Mouse (Mus musculus): ENCODE measurements around the gene Mtmr4. TPM values are rescaled to one million over a fixed set of nuclear protein-coding genes. Genes with fewer than 3 reads are reported as not detected.

Mtmr4 gene
- 9.4 and 11.5 TPM in 2 replicates for polyA plus RNA-seq (2015; fragmentation: Nextera tagmentation; extraction: Ambion mirVana)

DNA sequence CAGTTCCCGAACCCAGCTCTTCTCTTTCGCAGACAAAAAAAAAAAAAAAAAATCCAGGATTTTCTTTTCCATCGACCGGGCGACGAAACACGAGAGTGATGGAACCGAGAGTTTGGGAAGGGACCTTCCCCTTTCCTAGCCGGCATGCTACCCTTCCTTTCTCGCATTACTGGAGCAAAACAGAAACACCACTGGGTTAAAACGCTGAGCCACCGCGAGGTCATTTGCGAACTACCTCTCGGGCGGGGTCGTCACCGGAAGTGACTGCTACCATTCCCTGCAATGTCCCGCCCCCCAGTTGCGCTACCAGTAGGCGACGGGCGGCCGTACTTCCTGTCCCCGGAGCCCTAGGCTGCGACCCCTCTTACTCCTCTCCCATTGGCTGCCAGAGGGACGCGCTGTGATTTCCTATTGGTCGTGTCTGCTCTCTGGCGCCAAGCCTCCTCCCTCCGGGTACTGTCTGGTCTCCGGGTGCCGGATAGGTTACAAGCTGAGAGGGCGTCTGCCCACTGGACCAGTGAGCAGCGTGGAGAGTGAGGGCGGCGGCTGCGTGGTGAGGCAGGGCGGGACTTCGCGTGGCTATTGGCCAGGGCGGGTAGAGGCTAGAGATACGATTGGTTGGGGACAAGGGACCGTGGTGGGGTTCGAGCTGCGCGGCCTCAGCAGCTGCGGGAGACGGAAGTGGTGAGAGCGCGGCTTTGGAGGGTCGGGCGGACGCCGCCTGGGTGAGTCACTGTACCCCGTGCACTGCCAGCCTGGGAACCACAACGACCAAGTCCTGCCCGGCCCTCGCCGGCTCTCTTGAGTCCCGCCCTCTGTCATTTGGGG, at the start of gene Mtmr4:
Gene Mtmr4, plus strand, starts transcription at position 637 of the 828 bp plus-strand sequence.
- no peaks in the 10 kb centered on the region for H3K9me3 ChIP-seq (ENCODE audit: control insufficient read depth, low read length)
- TF ChIP-seq CTCF (IDR thresholded peaks at IDR 0.05; ENCODE audit: low read depth): peak; percentile 18; the same call in 1 of the 2 replicates
- TF ChIP-seq EP300 (optimal IDR thresholded peaks at IDR 0.05): no peak
- H3K9ac ChIP-seq (ENCODE audit: low read length): peak within 1 kb of the TSS; percentile 82
- peak within 1 kb of the TSS; percentile 94 for H3K27ac ChIP-seq (replicated peaks)
- peaks cover 10% of the 10 kb centered on the region for H3K4me1 ChIP-seq (replicated peaks; ENCODE audit: control insufficient read depth, insufficient read depth)
- peak within 1 kb of the TSS; percentile 75 for H3K4me2 ChIP-seq (replicated peaks; ENCODE audit: low read depth)
- DNase-seq (ENCODE audit: low spot score) (peak; percentile 99), ATAC-seq (ENCODE audit: low FRiP score, low TSS enrichment) (peak; percentile 98)
- H3K36me3 ChIP-seq (ENCODE audit: control insufficient read depth, insufficient read depth, low read length): no peaks in the 10 kb centered on the region
- under 1% methylated on average over 54 of the region's 61 CpGs for WGBS
- H3K27me3 ChIP-seq (ENCODE audit: control insufficient read depth, insufficient read depth, low read length): no peaks in the 10 kb centered on the region
- peak within 1 kb of the TSS; percentile 67 for H3K4me3 ChIP-seq (ENCODE audit: low read depth, low read length)

DNA sequence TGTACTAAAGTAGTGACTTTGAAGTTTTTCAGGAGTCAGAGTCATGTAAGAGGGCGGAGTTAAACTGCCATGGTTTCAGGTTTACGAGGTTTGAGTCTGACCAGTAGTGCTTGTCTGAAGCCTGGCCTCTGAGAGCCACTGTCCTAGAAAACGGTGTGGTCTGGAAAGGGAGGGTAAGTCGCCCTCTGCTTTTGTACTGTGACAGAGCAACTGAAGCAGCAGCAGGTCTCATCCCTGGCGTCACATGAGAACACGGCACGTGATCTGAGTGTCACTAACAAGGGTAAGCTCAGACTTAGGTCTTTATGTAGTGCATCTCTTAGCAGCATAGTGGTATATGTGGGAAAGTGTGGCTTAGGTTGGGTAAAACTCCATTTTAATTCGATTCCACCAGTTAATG, 49.7 kb upstream of the Mtmr4 start:
- no peak for TF ChIP-seq EP300 (optimal IDR thresholded peaks at IDR 0.05)
- TF ChIP-seq CTCF (IDR thresholded peaks at IDR 0.05; ENCODE audit: low read depth): no peak
- Histone ChIP-seq H3K4me1 (replicated peaks; ENCODE audit: control insufficient read depth, insufficient read depth) (no peaks in the 10 kb centered on the region), H3K4me2 (replicated peaks; ENCODE audit: low read depth) (no peak overlapping the region), H3K36me3 (ENCODE audit: control insufficient read depth, insufficient read depth, low read length) (no peaks in the 10 kb centered on the region), H3K27ac (replicated peaks) (no peak overlapping the region), H3K4me3 (ENCODE audit: low read depth, low read length) (no peak overlapping the region), H3K9me3 (ENCODE audit: control insufficient read depth, low read length) (no peaks in the 10 kb centered on the region), H3K27me3 (ENCODE audit: control insufficient read depth, insufficient read depth, low read length) (no peaks in the 10 kb centered on the region), H3K9ac (ENCODE audit: low read length) (no peak overlapping the region)
- no peak for ATAC-seq (ENCODE audit: low FRiP score, low TSS enrichment)
- no peak for DNase-seq (ENCODE audit: low spot score)
- WGBS: 44% methylated on average over 8 of the region's 8 CpGs

GRCm38 (mm10) chr11:87542906-87543305, 49.1 kb upstream of the Mtmr4 start:
- Histone ChIP-seq H3K4me3 (ENCODE audit: low read depth, low read length) (no peak overlapping the region), H3K27me3 (ENCODE audit: control insufficient read depth, insufficient read depth, low read length) (no peaks in the 10 kb centered on the region), H3K27ac (replicated peaks) (no peak overlapping the region), H3K4me2 (replicated peaks; ENCODE audit: low read depth) (no peak overlapping the region), H3K4me1 (replicated peaks; ENCODE audit: control insufficient read depth, insufficient read depth) (no peaks in the 10 kb centered on the region), H3K36me3 (ENCODE audit: control insufficient read depth, insufficient read depth, low read length) (no peaks in the 10 kb centered on the region), H3K9ac (ENCODE audit: low read length) (no peak overlapping the region), H3K9me3 (ENCODE audit: control insufficient read depth, low read length) (no peaks in the 10 kb centered on the region)
- no peak for ATAC-seq (ENCODE audit: low FRiP score, low TSS enrichment)
- no peak for DNase-seq (ENCODE audit: low spot score)
- WGBS: 58% methylated on average over 3 of the region's 3 CpGs
- TF ChIP-seq CTCF (IDR thresholded peaks at IDR 0.05; ENCODE audit: low read depth): no peak
- TF ChIP-seq EP300 (optimal IDR thresholded peaks at IDR 0.05): no peak

- no peak for TF ChIP-seq CTCF (IDR thresholded peaks at IDR 0.05; ENCODE audit: low read depth)
- TF ChIP-seq EP300 (optimal IDR thresholded peaks at IDR 0.05): no peak
- Histone ChIP-seq H3K27me3 (ENCODE audit: control insufficient read depth, insufficient read depth, low read length) (no peaks in the 10 kb centered on the region), H3K4me3 (ENCODE audit: low read depth, low read length) (no peak overlapping the region), H3K4me2 (replicated peaks; ENCODE audit: low read depth) (no peak overlapping the region), H3K4me1 (replicated peaks; ENCODE audit: control insufficient read depth, insufficient read depth) (0 out of 2 replicates have a peak, but pooled peaks cover 4% of the 10 kb centered on the region), H3K9me3 (ENCODE audit: control insufficient read depth, low read length) (no peaks in the 10 kb centered on the region), H3K27ac (replicated peaks) (no peak overlapping the region), H3K9ac (ENCODE audit: low read length) (no peak overlapping the region), H3K36me3 (ENCODE audit: control insufficient read depth, insufficient read depth, low read length) (no peaks in the 10 kb centered on the region)
- WGBS: 86% methylated on average over 4 of the region's 4 CpGs
- no peak for ATAC-seq (ENCODE audit: low FRiP score, low TSS enrichment)
- DNase-seq (ENCODE audit: low spot score): no peak
These were observed 38.6 kb upstream of the Mtmr4 start for GRCm38 (mm10) chr11:87553342-87553741.

DNA sequence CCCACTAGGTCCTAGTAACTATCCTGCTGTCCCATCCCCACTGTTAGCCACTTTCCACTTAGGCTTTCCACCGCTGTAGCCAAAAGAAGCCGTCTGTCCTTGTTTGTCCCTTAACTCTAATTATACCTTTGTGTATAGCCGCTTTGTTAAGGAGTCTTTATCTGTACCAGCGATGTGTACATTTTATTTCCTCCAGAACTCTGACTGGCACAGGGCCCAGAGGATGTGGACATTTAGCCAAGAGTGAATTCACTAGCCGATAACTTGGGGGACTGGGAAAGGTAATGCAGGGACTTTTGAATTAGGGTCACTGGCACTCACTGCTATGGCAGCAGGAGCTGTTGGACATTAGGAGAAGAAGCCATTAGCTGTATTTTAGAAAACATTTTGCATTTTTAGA, 37.6 kb upstream of the Mtmr4 start:
- WGBS: 22% methylated on average over 5 of the region's 5 CpGs
- ATAC-seq (ENCODE audit: low FRiP score, low TSS enrichment) (peak; percentile 71), DNase-seq (ENCODE audit: low spot score) (peak; percentile 83)
- Histone ChIP-seq H3K36me3 (ENCODE audit: control insufficient read depth, insufficient read depth, low read length) (no peaks in the 10 kb centered on the region), H3K4me1 (replicated peaks; ENCODE audit: control insufficient read depth, insufficient read depth) (0 out of 2 replicates have a peak, but pooled peaks cover 4% of the 10 kb centered on the region), H3K4me2 (replicated peaks; ENCODE audit: low read depth) (no peak overlapping the region), H3K27me3 (ENCODE audit: control insufficient read depth, insufficient read depth, low read length) (no peaks in the 10 kb centered on the region), H3K9ac (ENCODE audit: low read length) (no peak overlapping the region), H3K9me3 (ENCODE audit: control insufficient read depth, low read length) (no peaks in the 10 kb centered on the region), H3K27ac (replicated peaks) (peak overlapping the region; percentile 45; the same call in 1 of the 2 replicates), H3K4me3 (ENCODE audit: low read depth, low read length) (no peak overlapping the region)
- no peak for TF ChIP-seq EP300 (optimal IDR thresholded peaks at IDR 0.05)
- no peak for TF ChIP-seq CTCF (IDR thresholded peaks at IDR 0.05; ENCODE audit: low read depth)

Data from stomach, postnatal 0 days (tissue).